Mouse (Mus musculus) central nervous system, embryonic 14 days (tissue): ENCODE measurements around the gene Zfp1. TPM values are rescaled to one million over a fixed set of nuclear protein-coding genes. Genes with fewer than 3 reads are reported as not detected.

Experiments used
- polyA plus RNA-seq: library from polyadenylated mRNA; depleted of rRNA; stranded (reverse); fragments of >200 nt; gene quantifications from 2 replicates; pipeline ENCODE4 v1.2.3, GENCODE M21; 2012; rRNA removed

The Zfp1 gene
- polyA plus RNA-seq = 24.1 and 26.2 TPM in 2 replicates

DNA sequence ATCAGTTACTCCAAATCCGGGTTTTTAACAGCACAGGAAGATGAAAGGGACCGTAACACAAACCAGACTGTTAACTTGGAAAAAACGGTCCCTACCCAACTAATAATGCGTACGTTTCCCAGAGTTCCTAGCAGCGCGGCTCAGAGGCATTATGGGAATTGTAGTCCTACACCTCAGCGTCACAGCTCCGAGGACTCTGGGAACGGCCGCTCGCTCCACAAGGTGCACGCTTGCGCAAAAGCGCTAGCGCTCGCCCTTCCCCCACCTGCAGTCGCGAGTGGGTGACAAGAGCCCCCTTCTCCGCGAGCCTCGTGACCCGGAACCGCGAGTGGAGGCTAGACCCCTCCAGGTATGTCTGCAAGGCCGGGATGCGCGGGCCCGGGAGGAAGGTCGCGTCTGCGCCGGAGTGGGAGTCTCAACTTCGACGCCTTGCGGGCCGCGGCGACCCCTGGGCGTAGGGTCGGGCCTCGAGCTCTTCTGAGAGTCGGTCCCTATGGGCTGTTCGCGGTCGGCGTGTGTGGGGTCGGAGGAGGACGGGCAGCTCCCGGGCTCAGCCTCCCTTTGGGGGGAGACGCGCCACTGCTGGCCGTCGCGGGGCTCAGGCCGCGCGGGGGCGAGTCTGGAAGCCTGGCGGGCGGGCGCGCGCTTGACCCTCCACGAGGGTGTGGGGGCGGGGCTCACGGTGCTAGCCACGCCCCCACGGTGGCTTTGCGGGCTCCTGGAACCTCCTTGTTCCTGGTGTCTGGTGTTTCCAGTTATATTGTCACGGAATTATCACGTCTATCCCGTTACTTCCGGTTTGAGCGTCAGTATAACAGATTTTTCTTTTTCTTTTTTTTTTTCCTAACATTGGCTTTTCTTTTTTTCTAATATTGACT, at the start of gene Zfp1:
TSS of gene Zfp1 (plus strand) at position 138 of the 878 bp plus-strand sequence.

DNA sequence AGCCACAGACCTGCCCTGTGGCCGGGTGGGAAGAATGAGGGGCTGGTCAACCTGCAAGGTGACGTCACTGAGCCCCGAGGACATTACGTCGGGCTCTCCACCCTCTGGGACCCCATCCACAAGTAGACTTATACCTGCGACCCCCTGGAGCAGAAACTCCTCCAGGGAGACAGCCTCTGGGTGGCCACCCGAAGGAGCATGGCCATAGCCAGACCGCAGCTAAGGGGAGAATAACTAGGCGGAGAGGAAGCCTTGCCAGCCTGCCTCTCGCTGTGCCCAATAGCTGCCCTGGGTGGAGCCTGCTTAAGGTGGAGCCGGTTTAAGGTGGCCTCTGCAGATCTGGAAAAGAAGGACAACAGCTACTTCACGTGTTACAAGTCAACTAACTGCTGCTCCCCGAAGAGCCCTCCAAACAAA, 13.1 kb upstream of the Zfp1 start, which contains the start of gene Ldhd:
TSS of gene Ldhd (minus strand) at position 270 of the 417 bp plus-strand sequence.

DNA sequence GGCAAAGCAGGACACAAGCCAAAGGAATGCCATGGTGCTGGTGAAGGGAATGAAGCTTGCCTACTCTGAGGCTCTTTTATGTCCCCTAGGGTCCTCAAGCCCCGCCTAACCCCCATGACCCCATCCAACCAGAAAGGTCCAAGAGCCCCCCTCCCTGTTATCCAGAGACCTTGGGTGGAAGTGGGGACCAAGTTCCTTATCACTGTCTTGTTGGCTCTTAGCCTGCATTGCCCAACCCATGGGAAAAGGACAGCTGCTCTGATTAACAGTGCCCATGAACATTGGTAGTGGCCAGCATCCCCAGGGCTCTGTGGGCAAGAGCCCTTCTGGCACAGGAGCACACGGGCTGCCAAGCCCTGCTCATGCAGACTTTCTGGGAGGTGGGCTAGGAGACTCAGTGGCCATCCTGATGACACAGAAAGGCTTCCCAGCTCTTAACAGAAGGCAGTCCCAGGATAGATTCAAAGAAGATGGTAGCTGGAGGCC, 47.8 kb downstream of the Zfp1 start, which contains the start of gene Ctrb1:
TSS of gene Ctrb1 (minus strand) at position 51 of the 486 bp plus-strand sequence.

Other genes starting within 250 kb of the Zfp1 start
- 0.12 and 0.21 TPM in 2 replicates for gene Fa2h, start 249.6 kb upstream of the Zfp1 start, polyA plus RNA-seq
- 13.8 and 14.2 TPM in 2 replicates for gene Wdr59, start 121.3 kb upstream of the Zfp1 start, polyA plus RNA-seq
- gene Znrf1, start 107.3 kb upstream of the Zfp1 start, polyA plus RNA-seq = 238 and 239 TPM in 2 replicates
- 0.60 and 0.88 TPM in 2 replicates for gene Ldhd, start 13.0 kb upstream of the Zfp1 start, polyA plus RNA-seq
- 0.09 and 0.11 TPM in 2 replicates for gene Ctrb1, start 47.6 kb downstream of the Zfp1 start, polyA plus RNA-seq
- 83.0 and 93.6 TPM in 2 replicates for gene Bcar1, start 100.4 kb downstream of the Zfp1 start, polyA plus RNA-seq
- 123 and 125 TPM in 2 replicates for gene Cfdp1, start 210.9 kb downstream of the Zfp1 start, polyA plus RNA-seq
- gene Tmem170, start 233.3 kb downstream of the Zfp1 start, polyA plus RNA-seq = 3.4 and 4.0 TPM in 2 replicates